Mouse (Mus musculus) A20 (cell line): ENCODE data around the gene Ahsg.
"Not testable (repeated sequence)": the region's sequence is repeated elsewhere in the genome, so short reads cannot be mapped to it uniquely, and the experiment has no call there.

Source experiments
- DNase-seq: peaks from one replicate; pipeline ENCODE4 v3.0.0-alpha.2; 2011; ENCODE audit warnings: low read depth, low spot score

The Ahsg gene

GRCm38 (mm10) chr16:22939120-22939695 is 48.1 kb downstream of the Ahsg start:
- no peak for DNase-seq

DNA sequence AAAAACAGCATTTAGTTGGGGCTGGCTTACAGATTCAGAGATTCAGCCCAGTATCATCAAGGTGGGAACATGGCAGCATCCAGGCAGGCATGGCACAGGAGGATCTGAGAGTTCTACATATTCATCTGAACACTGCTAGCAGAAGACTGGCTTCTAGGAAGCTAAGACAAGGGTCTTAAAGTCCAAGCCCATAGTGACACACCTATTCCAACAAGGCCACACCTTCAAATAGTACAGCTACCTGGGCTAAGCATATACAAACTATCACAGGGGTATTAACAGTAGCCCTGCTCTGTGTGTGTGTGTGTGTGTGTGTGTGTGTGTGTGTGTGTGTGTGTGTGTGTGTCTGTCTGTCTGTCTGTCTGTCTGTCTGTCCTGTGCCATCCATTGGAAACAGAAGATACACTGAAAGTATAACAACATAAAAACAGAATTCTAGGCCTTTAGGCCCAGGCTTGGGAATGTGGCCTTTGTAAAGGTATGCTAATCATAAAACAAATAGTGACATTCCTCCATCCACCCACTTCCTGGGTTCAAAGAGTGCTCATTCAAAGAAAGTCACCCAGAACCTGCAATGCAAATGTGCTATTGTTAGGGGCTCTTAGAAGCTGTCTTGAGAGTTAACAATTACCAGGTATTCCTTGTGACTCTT is 50.9 kb downstream of the Ahsg start:
- not testable (repeated sequence) for DNase-seq

GRCm38 (mm10) chr16:22947371-22947770 is 56.3 kb downstream of the Ahsg start:
- no peak for DNase-seq
